ENCODE assay signal across 8 mouse cellular contexts in genomic region chr11:11788521-11788974, GRCm38 (mm10). TPM values are rescaled to one million over a fixed set of nuclear protein-coding genes. Genes with fewer than 3 reads are reported as not detected.
A peak's percentile ranks its signal among the peaks of the same experiment; 100 is the strongest.
DNase-seq lines count a peak whose midpoint lies in the region; ATAC-seq and TF ChIP-seq lines count a peak whose summit lies in the region.

No protein-coding gene starts in this region.

- H3K4me2 ChIP-seq in forebrain, embryonic 11.5 days (ENCODE audit: low read depth, low read length, severe bottlenecking) = 0 out of 2 replicates have a peak overlapping the region, but pooled peaks have one; percentile 12
- H3K4me2 ChIP-seq in heart, embryonic 16.5 days (ENCODE audit: low read depth, low read length) = peak overlapping the region; percentile 53
- peak overlapping the region; percentile 48 for H3K4me2 ChIP-seq in liver, embryonic 14.5 days (ENCODE audit: low read depth)
- peak overlapping the region; percentile 17; the same call in 1 of the 2 replicates for H3K4me2 ChIP-seq in neural tube, embryonic 11.5 days (ENCODE audit: low read depth)
- H3K4me2 ChIP-seq in stomach, embryonic 16.5 days (ENCODE audit: low read depth, low read length) = peak overlapping the region; percentile 41

- 0 out of 2 replicates have a peak, but pooled peaks cover 3% of the 10 kb centered on the region for H3K9me3 ChIP-seq in E14TG2a.4 (ENCODE audit: low read length)
- H3K9me3 ChIP-seq in forebrain, embryonic 11.5 days (ENCODE audit: control insufficient read depth, low read length) = no peaks in the 10 kb centered on the region
- no peaks in the 10 kb centered on the region for H3K9me3 ChIP-seq in heart, embryonic 16.5 days (replicated peaks; ENCODE audit: control insufficient read depth, low read length)
- H3K9me3 ChIP-seq in liver, embryonic 14.5 days (ENCODE audit: control insufficient read depth, low read length) = no peaks in the 10 kb centered on the region
- H3K9me3 ChIP-seq in neural tube, embryonic 11.5 days (ENCODE audit: control insufficient read depth, low read length) = no peaks in the 10 kb centered on the region
- H3K9me3 ChIP-seq in stomach, embryonic 16.5 days (replicated peaks; ENCODE audit: control insufficient read depth, low read length) = no peaks in the 10 kb centered on the region

- H3K4me3 ChIP-seq in E14TG2a.4 (replicated peaks; ENCODE audit: low read length) = no peak overlapping the region
- no peak overlapping the region for H3K4me3 ChIP-seq in forebrain, embryonic 11.5 days (ENCODE audit: low read depth, low read length)
- H3K4me3 ChIP-seq in heart, embryonic 16.5 days (ENCODE audit: low read length) = peak overlapping the region; percentile 32
- no peak overlapping the region for H3K4me3 ChIP-seq in liver, embryonic 14.5 days (ENCODE audit: insufficient read depth in 1 of 2, low read depth in 2 of 2, low read length in 2 of 2)
- no peak overlapping the region for H3K4me3 ChIP-seq in neural tube, embryonic 11.5 days (ENCODE audit: low read depth, low read length)
- peak overlapping the region; percentile 18; the same call in 1 of the 2 replicates for H3K4me3 ChIP-seq in stomach, embryonic 16.5 days (replicated peaks; ENCODE audit: low read length)

- H3K27ac ChIP-seq in forebrain, embryonic 11.5 days (ENCODE audit: low read depth, low read length) = no peak overlapping the region
- H3K27ac ChIP-seq in heart, embryonic 16.5 days (ENCODE audit: low read length) = no peak overlapping the region
- no peak overlapping the region for H3K27ac ChIP-seq in liver, embryonic 14.5 days
- H3K27ac ChIP-seq in neural tube, embryonic 11.5 days (ENCODE audit: low read depth, low read length) = no peak overlapping the region
- no peak overlapping the region for H3K27ac ChIP-seq in stomach, embryonic 16.5 days (ENCODE audit: low read length)

- H3K4me1 ChIP-seq in E14TG2a.4 (replicated peaks; ENCODE audit: low read depth, low read length) = no peaks in the 10 kb centered on the region
- no peaks in the 10 kb centered on the region for H3K4me1 ChIP-seq in forebrain, embryonic 11.5 days (replicated peaks; ENCODE audit: control insufficient read depth, insufficient read depth, low read length)
- H3K4me1 ChIP-seq in heart, embryonic 16.5 days (ENCODE audit: control insufficient read depth, insufficient read depth, low read length) = no peaks in the 10 kb centered on the region
- no peaks in the 10 kb centered on the region for H3K4me1 ChIP-seq in liver, embryonic 14.5 days (replicated peaks; ENCODE audit: control insufficient read depth in 2 of 2, insufficient read depth in 2 of 2, low read length in 1 of 2)
- H3K4me1 ChIP-seq in neural tube, embryonic 11.5 days (ENCODE audit: control insufficient read depth, insufficient read depth, low read length) = no peaks in the 10 kb centered on the region
- H3K4me1 ChIP-seq in stomach, embryonic 16.5 days (ENCODE audit: control insufficient read depth, insufficient read depth, low read length) = no peaks in the 10 kb centered on the region

- no peaks in the 10 kb centered on the region for H3K36me3 ChIP-seq in E14TG2a.4 (ENCODE audit: insufficient read depth, low read length)
- no peaks in the 10 kb centered on the region for H3K36me3 ChIP-seq in forebrain, embryonic 11.5 days (ENCODE audit: control insufficient read depth, insufficient read depth, low read length)
- no peaks in the 10 kb centered on the region for H3K36me3 ChIP-seq in heart, embryonic 16.5 days (ENCODE audit: control insufficient read depth, insufficient read depth)
- no peaks in the 10 kb centered on the region for H3K36me3 ChIP-seq in liver, embryonic 14.5 days (replicated peaks; ENCODE audit: control insufficient read depth, insufficient read depth, low read depth)
- H3K36me3 ChIP-seq in neural tube, embryonic 11.5 days (ENCODE audit: control insufficient read depth, insufficient read depth, low read length) = no peaks in the 10 kb centered on the region
- no peaks in the 10 kb centered on the region for H3K36me3 ChIP-seq in stomach, embryonic 16.5 days (ENCODE audit: control insufficient read depth, insufficient read depth, low read length)

- peak; percentile 52 for TF ChIP-seq CTCF in E14TG2a.4 (conservative IDR thresholded peaks at IDR 0.05; ENCODE audit: low read length)
- peak; percentile 81 for TF ChIP-seq CTCF in liver, embryonic 14.5 days (IDR thresholded peaks at IDR 0.05; ENCODE audit: low read depth)

- 0 out of 2 replicates have a peak, but pooled peaks have one; percentile 7 for TF ChIP-seq EP300 in liver, embryonic 14.5 days (IDR thresholded peaks at IDR 0.05; ENCODE audit: low read depth)

- DNase-seq in c-Kit-positive CD71-positive TER-119-negative erythroid progenitor cells, embryonic 14.5 days (ENCODE audit: low read depth) = peak; percentile 78
- peak; percentile 90 for DNase-seq in forebrain, embryonic 11.5 days (ENCODE audit: low spot score)
- peak; percentile 80 to 85 for DNase-seq in kidney, postnatal 25 days
- DNase-seq in liver, embryonic 14.5 days (ENCODE audit: low read depth in 3 of 3, low spot score in 3 of 3) = peak; percentile 55 to 64 (median 61)
- peak; percentile 89 for DNase-seq in neural tube, embryonic 11.5 days (ENCODE audit: low spot score)

- H3K9ac ChIP-seq in forebrain, embryonic 11.5 days (ENCODE audit: low read length) = no peak overlapping the region
- H3K9ac ChIP-seq in heart, embryonic 16.5 days (ENCODE audit: low read length) = peak overlapping the region; percentile 61; the same call in 1 of the 2 replicates
- no peak overlapping the region for H3K9ac ChIP-seq in liver, embryonic 14.5 days (replicated peaks)
- no peak overlapping the region for H3K9ac ChIP-seq in neural tube, embryonic 11.5 days (ENCODE audit: low read length)
- peak overlapping the region; percentile 17; the same call in 1 of the 2 replicates for H3K9ac ChIP-seq in stomach, embryonic 16.5 days (ENCODE audit: low read length)

- under 1% methylated on average over 8 of the region's 8 CpGs for WGBS in forebrain, embryonic 11.5 days
- WGBS in heart, embryonic 16.5 days = under 1% methylated on average over 8 of the region's 8 CpGs
- WGBS in liver, embryonic 14.5 days (ENCODE audit: insufficient replicate concordance) = under 1% methylated on average over 8 of the region's 8 CpGs
- WGBS in neural tube, embryonic 11.5 days = 1% methylated on average over 8 of the region's 8 CpGs
- under 1% methylated on average over 8 of the region's 8 CpGs for WGBS in stomach, embryonic 16.5 days

- ATAC-seq in forebrain, embryonic 11.5 days (replicated peaks; ENCODE audit: low FRiP score) = peak; percentile 95
- peak; percentile 95 for ATAC-seq in heart, embryonic 16.5 days (replicated peaks; ENCODE audit: extremely low read depth, insufficient read depth, low FRiP score)
- peak; percentile 86 for ATAC-seq in liver, embryonic 14.5 days (ENCODE audit: insufficient read depth)
- ATAC-seq in neural tube, embryonic 11.5 days (ENCODE audit: insufficient read depth, low FRiP score, low TSS enrichment) = peak; percentile 91
- peak; percentile 94 for ATAC-seq in stomach, embryonic 16.5 days (ENCODE audit: insufficient read depth, low FRiP score)

- peaks cover 11% of the 10 kb centered on the region for H3K27me3 ChIP-seq in E14TG2a.4 (ENCODE audit: insufficient read depth, low read length)
- no peaks in the 10 kb centered on the region for H3K27me3 ChIP-seq in forebrain, embryonic 11.5 days (ENCODE audit: control insufficient read depth, insufficient read depth, low read length)
- peaks cover 3% of the 10 kb centered on the region; the same call in 1 of the 2 replicates for H3K27me3 ChIP-seq in heart, embryonic 16.5 days (ENCODE audit: control insufficient read depth, insufficient read depth, low read length)
- no peaks in the 10 kb centered on the region for H3K27me3 ChIP-seq in liver, embryonic 14.5 days (ENCODE audit: control insufficient read depth, insufficient read depth, low read length)
- H3K27me3 ChIP-seq in neural tube, embryonic 11.5 days (ENCODE audit: control insufficient read depth, insufficient read depth, low read length) = no peaks in the 10 kb centered on the region
- H3K27me3 ChIP-seq in stomach, embryonic 16.5 days (ENCODE audit: control insufficient read depth, insufficient read depth, low read length) = no peaks in the 10 kb centered on the region

RNA-seq across cellular contexts. Expression of gene Fignl1, which starts 20.2 kb away (rescaled TPM):
- 89.5 and 101 TPM in 2 replicates for polyA plus RNA-seq in forebrain, embryonic 11.5 days (2014; fragmentation: Nextera tagmentation; extraction: Ambion mirVana)
- polyA plus RNA-seq in heart, embryonic 16.5 days (2015; fragmentation: Nextera tagmentation; extraction: Ambion mirVana) = 46.3 and 56.0 TPM in 2 replicates
- polyA plus RNA-seq in liver, embryonic 14.5 days (2012; rRNA removed) = 23.2 and 32.2 TPM in 2 replicates
- 102 and 110 TPM in 2 replicates for polyA plus RNA-seq in liver, embryonic 14.5 days (2014; fragmentation: Nextera tagmentation; extraction: Ambion mirVana)
- 71.6 and 76.6 TPM in 2 replicates for polyA plus RNA-seq in neural tube, embryonic 11.5 days (2014; fragmentation: Nextera tagmentation; extraction: Ambion mirVana)
- 47.3 and 50.1 TPM in 2 replicates for polyA plus RNA-seq in stomach, embryonic 16.5 days (2015; fragmentation: Nextera tagmentation; extraction: Ambion mirVana)

Comparison
In these comparisons a context has a peak if more than half of its experiments do, and no peak if none do; other contexts are left out.
1. H3K4me3 ChIP-seq: peak in heart, embryonic 16.5 days (single experiment) and stomach, embryonic 16.5 days (single experiment); none in E14TG2a.4 (single experiment), forebrain, embryonic 11.5 days (single experiment), liver, embryonic 14.5 days (0 of 2) and neural tube, embryonic 11.5 days (single experiment).
2. H3K9ac ChIP-seq: peak in heart, embryonic 16.5 days (single experiment) and stomach, embryonic 16.5 days (single experiment); none in forebrain, embryonic 11.5 days (single experiment), liver, embryonic 14.5 days (single experiment) and neural tube, embryonic 11.5 days (single experiment).
3. Peak in every context shown above with its lines, with median percentiles within 50 percentile points of each other: DNase-seq, ATAC-seq and H3K4me2 ChIP-seq.